Mouse (Mus musculus) hindbrain, postnatal 0 days (tissue): ENCODE measurements around the gene Nrarp. TPM values are rescaled to one million over a fixed set of nuclear protein-coding genes. Genes with fewer than 3 reads are reported as not detected.

Experiments
- ATAC-seq: fragments of 200-750 bp; cut with Nextera tagmentation; 2 replicates; pipeline ENCODE4 v1.8.0; 2017; ENCODE audit warnings: mild to moderate bottlenecking, moderate TSS enrichment, moderate library complexity
- DNase-seq: peaks from one replicate; pipeline ENCODE4 v3.0.0-alpha.2; 2015; ENCODE audit warnings: low spot score
- H3K27ac ChIP-seq: fragments of 300-500 bp; sonication (generic); 2 replicates; pipeline ENCODE4 v1.5.1; 2014; ENCODE audit warnings: mild to moderate bottlenecking
- H3K27me3 ChIP-seq: fragments of 300-500 bp; sonication (generic); 2 replicates; pipeline ENCODE4 v1.6.1; 2014; ENCODE audit warnings: low read length, mixed read lengths; ENCODE audit not compliant: insufficient read depth
- H3K36me3 ChIP-seq: fragments of 300-500 bp; sonication (generic); 2 replicates; pipeline ENCODE4 v1.6.1; 2014; ENCODE audit warnings: low read length, mixed read lengths; ENCODE audit not compliant: insufficient read depth
- H3K4me1 ChIP-seq: fragments of 300-500 bp; sonication (generic); 2 replicates; pipeline ENCODE4 v1.6.1; 2014; ENCODE audit warnings: antibody characterized with exemption, low read length, mixed read lengths; ENCODE audit not compliant: insufficient read depth
- H3K4me2 ChIP-seq: fragments of 300-500 bp; sonication (generic); 2 replicates; pipeline ENCODE4 v1.6.1; 2014; ENCODE audit warnings: low read depth, mild to moderate bottlenecking, low read length, moderate library complexity, mixed read lengths
- H3K4me3 ChIP-seq: fragments of 300-500 bp; sonication (generic); 2 replicates; pipeline ENCODE4 v1.5.1; 2014; ENCODE audit warnings: low read length
- H3K9ac ChIP-seq: fragments of 300-500 bp; sonication (generic); replicated peaks from 2 replicates; pipeline ENCODE4 v1.6.1; 2014; ENCODE audit warnings: mild to moderate bottlenecking, low read length, moderate library complexity, mixed read lengths
- H3K9me3 ChIP-seq: fragments of 300-500 bp; sonication (generic); 2 replicates; pipeline ENCODE4 v1.6.1; 2016; ENCODE audit warnings: low read length, mixed read lengths
- CTCF ChIP-seq: IDR thresholded peaks from 2 replicates; pipeline ENCODE4 v1.5.1; 2016; ENCODE audit warnings: antibody characterized with exemption, control low read depth, low read depth
- WGBS: fragments of 180-500 bp; shearing (Covaris S2); extraction: QIAGEN DNeasy Blood & Tissue Kit; methylation state at CpG from one replicate; pipeline ENCODE4 v1.1.7; 2014; 5-methylcytosine and 5-hydroxymethylcytosine counted together
- polyA plus RNA-seq: library from polyadenylated mRNA; unstranded; fragments of >200 nt; fragmentation: Nextera tagmentation; extraction: Ambion mirVana; gene quantifications from 2 replicates; pipeline ENCODE4 v1.2.1, GENCODE M21; 2015
- total RNA-seq: library from RNA; depleted of rRNA; stranded (reverse); fragments of >200 nt; gene quantifications from 2 replicates; pipeline ENCODE4 v1.2.3, GENCODE M21; 2014; rRNA removed

Gene Nrarp
- total and polyA plus RNA-seq, 2 experiments from 2014 or later: 14.2 to 50.8 TPM

- H3K9ac ChIP-seq: no peak overlapping the region
Observed at GRCm38 (mm10) chr2:25231038-25231437, 50.5 kb downstream of the Nrarp start.

More at GRCm38 (mm10) chr2:25231038-25231437, 50.5 kb downstream of the Nrarp start:
- Histone ChIP-seq H3K36me3 (no peaks in the 10 kb centered on the region), H3K4me2 (no peak overlapping the region), H3K4me1 (peaks cover 7% of the 10 kb centered on the region; the same call in 1 of the 2 replicates), H3K27me3 (no peaks in the 10 kb centered on the region), H3K9me3 (no peaks in the 10 kb centered on the region), H3K4me3 (no peak overlapping the region), H3K27ac (no peak overlapping the region)
- DNase-seq (no peak), ATAC-seq (no peak)
- TF ChIP-seq CTCF: no peak
- WGBS: 60% methylated on average over 12 of the region's 12 CpGs

Other genes starting within 250 kb of the Nrarp start
Only the 30 nearest of the 33 such genes appear.
- 23.2 and 25.6 TPM in 2 replicates for gene Zmynd19, start 231.0 kb upstream of the Nrarp start, total RNA-seq
- gene Zmynd19, start 231.0 kb upstream of the Nrarp start, polyA plus RNA-seq: 19.2 and 21.0 TPM in 2 replicates
- 38.9 and 45.8 TPM in 2 replicates for gene Dph7, start 218.4 kb upstream of the Nrarp start, total RNA-seq
- 32.1 and 35.7 TPM in 2 replicates for gene Dph7, start 218.4 kb upstream of the Nrarp start, polyA plus RNA-seq
- gene Mrpl41, start 205.7 kb upstream of the Nrarp start, total RNA-seq: 52.0 and 52.7 TPM in 2 replicates
- gene Mrpl41, start 205.7 kb upstream of the Nrarp start, polyA plus RNA-seq: 197 and 201 TPM in 2 replicates
- 6.7 and 7.6 TPM in 2 replicates for gene Pnpla7, start 204.7 kb upstream of the Nrarp start, total RNA-seq
- gene Pnpla7, start 204.7 kb upstream of the Nrarp start, polyA plus RNA-seq: 4.1 and 4.8 TPM in 2 replicates
- 254 and 279 TPM in 2 replicates for gene Nsmf, start 126.4 kb upstream of the Nrarp start, total RNA-seq
- gene Nsmf, start 126.4 kb upstream of the Nrarp start, polyA plus RNA-seq: 152 and 159 TPM in 2 replicates
- gene Entpd8, start 100.5 kb upstream of the Nrarp start, total RNA-seq: not detected in 2 replicates
- not detected in 2 replicates for gene Entpd8, start 100.5 kb upstream of the Nrarp start, polyA plus RNA-seq
- not detected in 2 replicates for gene Noxa1, start 85.6 kb upstream of the Nrarp start, total RNA-seq
- gene Noxa1, start 85.6 kb upstream of the Nrarp start, polyA plus RNA-seq: not detected in 2 replicates
- 4.0 and 4.7 TPM in 2 replicates for gene Tor4a, start 16.1 kb downstream of the Nrarp start, total RNA-seq
- 1.2 and 1.9 TPM in 2 replicates for gene Tor4a, start 16.1 kb downstream of the Nrarp start, polyA plus RNA-seq
- gene Nelfb, start 30.7 kb downstream of the Nrarp start, total RNA-seq: 90.3 and 117 TPM in 2 replicates
- 82.0 and 82.8 TPM in 2 replicates for gene Nelfb, start 30.7 kb downstream of the Nrarp start, polyA plus RNA-seq
- gene Stpg3, start 33.9 kb downstream of the Nrarp start, total RNA-seq: not detected in 2 replicates
- gene Stpg3, start 33.9 kb downstream of the Nrarp start, polyA plus RNA-seq: not detected in 2 replicates
- gene Fam166a, start 38.0 kb downstream of the Nrarp start, total RNA-seq: not detected in 2 replicates
- 0.42 TPM in 1 of 2 replicates, not detected in the other for gene Fam166a, start 38.0 kb downstream of the Nrarp start, polyA plus RNA-seq
- 827 and 864 TPM in 2 replicates for gene Tubb4b, start 43.9 kb downstream of the Nrarp start, total RNA-seq
- gene Tubb4b, start 43.9 kb downstream of the Nrarp start, polyA plus RNA-seq: 531 and 568 TPM in 2 replicates
- gene Slc34a3, start 53.6 kb downstream of the Nrarp start, total RNA-seq: not detected in 2 replicates
- gene Slc34a3, start 53.6 kb downstream of the Nrarp start, polyA plus RNA-seq: not detected in 2 replicates
- not detected in 2 replicates for gene Rnf224, start 56.0 kb downstream of the Nrarp start, total RNA-seq
- not detected in 2 replicates for gene Rnf224, start 56.0 kb downstream of the Nrarp start, polyA plus RNA-seq
- gene Rnf208, start 61.5 kb downstream of the Nrarp start, total RNA-seq: 156 and 170 TPM in 2 replicates
- 197 and 219 TPM in 2 replicates for gene Rnf208, start 61.5 kb downstream of the Nrarp start, polyA plus RNA-seq
- 0.47 TPM in 1 of 2 replicates, not detected in the other for gene Cysrt1, start 61.7 kb downstream of the Nrarp start, total RNA-seq
- gene Cysrt1, start 61.7 kb downstream of the Nrarp start, polyA plus RNA-seq: 0.24 and 0.44 TPM in 2 replicates
- 8.7 and 9.7 TPM in 2 replicates for gene AL732309.1, start 66.1 kb downstream of the Nrarp start, total RNA-seq
- gene AL732309.1, start 66.1 kb downstream of the Nrarp start, polyA plus RNA-seq: 2.3 and 2.6 TPM in 2 replicates
- gene Tmem203, start 74.7 kb downstream of the Nrarp start, total RNA-seq: 56.2 and 57.9 TPM in 2 replicates
- 26.7 and 29.7 TPM in 2 replicates for gene Tmem203, start 74.7 kb downstream of the Nrarp start, polyA plus RNA-seq
- 39.1 and 45.6 TPM in 2 replicates for gene Tprn, start 81.9 kb downstream of the Nrarp start, total RNA-seq
- gene Tprn, start 81.9 kb downstream of the Nrarp start, polyA plus RNA-seq: 30.0 and 31.1 TPM in 2 replicates
- 84.5 and 120 TPM in 2 replicates for gene Ssna1, start 91.7 kb downstream of the Nrarp start, total RNA-seq
- gene Ssna1, start 91.7 kb downstream of the Nrarp start, polyA plus RNA-seq: 159 and 165 TPM in 2 replicates
- 26.1 and 46.7 TPM in 2 replicates for gene Anapc2, start 91.7 kb downstream of the Nrarp start, total RNA-seq
- 101 and 105 TPM in 2 replicates for gene Anapc2, start 91.7 kb downstream of the Nrarp start, polyA plus RNA-seq
- gene Tmem210, start 107.4 kb downstream of the Nrarp start, total RNA-seq: not detected in 2 replicates
- not detected in 2 replicates for gene Tmem210, start 107.4 kb downstream of the Nrarp start, polyA plus RNA-seq
- 1.0 TPM in 1 of 2 replicates, not detected in the other for gene Lrrc26, start 109.2 kb downstream of the Nrarp start, total RNA-seq
- gene Lrrc26, start 109.2 kb downstream of the Nrarp start, polyA plus RNA-seq: 0.20 and 0.44 TPM in 2 replicates
- gene Grin1, start 138.4 kb downstream of the Nrarp start, total RNA-seq: 146 and 156 TPM in 2 replicates
- 69.5 and 75.7 TPM in 2 replicates for gene Grin1, start 138.4 kb downstream of the Nrarp start, polyA plus RNA-seq
- 52.6 and 67.9 TPM in 2 replicates for gene Man1b1, start 151.6 kb downstream of the Nrarp start, total RNA-seq
- gene Man1b1, start 151.6 kb downstream of the Nrarp start, polyA plus RNA-seq: 46.7 and 49.7 TPM in 2 replicates
- gene Dpp7, start 175.6 kb downstream of the Nrarp start, total RNA-seq: 19.0 and 30.0 TPM in 2 replicates
- gene Dpp7, start 175.6 kb downstream of the Nrarp start, polyA plus RNA-seq: 24.7 and 27.8 TPM in 2 replicates
- 5.8 and 7.5 TPM in 2 replicates for gene Uap1l1, start 184.9 kb downstream of the Nrarp start, total RNA-seq
- gene Uap1l1, start 184.9 kb downstream of the Nrarp start, polyA plus RNA-seq: 15.6 and 18.5 TPM in 2 replicates
- gene Sapcd2, start 191.6 kb downstream of the Nrarp start, total RNA-seq: 38.1 and 40.2 TPM in 2 replicates
- gene Sapcd2, start 191.6 kb downstream of the Nrarp start, polyA plus RNA-seq: 20.2 and 22.0 TPM in 2 replicates
- 8.4 and 12.9 TPM in 2 replicates for gene Entpd2, start 215.1 kb downstream of the Nrarp start, total RNA-seq
- 10.8 and 12.3 TPM in 2 replicates for gene Entpd2, start 215.1 kb downstream of the Nrarp start, polyA plus RNA-seq
- gene Npdc1, start 218.6 kb downstream of the Nrarp start, total RNA-seq: 249 and 289 TPM in 2 replicates
- 416 and 422 TPM in 2 replicates for gene Npdc1, start 218.6 kb downstream of the Nrarp start, polyA plus RNA-seq